Mouse (Mus musculus): Measurements from ENCODE around the gene Magi3.

- TF ChIP-seq POLR2A (IDR thresholded peaks at IDR 0.05; ENCODE audit: borderline replicate concordance, low read depth, low read length) (no peak), CTCF (IDR thresholded peaks at IDR 0.05; ENCODE audit: low read depth, low read length) (no peak)
Observed at GRCm38 (mm10) chr3:104183656-104184055, 36.5 kb downstream of the Magi3 start.

Measured in bone marrow macrophage, adult 2 months (primary cell).